Mouse (Mus musculus): ENCODE measurements around the gene Mga. TPM values are rescaled to one million over a fixed set of nuclear protein-coding genes. Genes with fewer than 3 reads are reported as not detected.

Mga gene
- total and polyA plus RNA-seq, 3 experiments = 45.7 to 224 (median 60.9) TPM

GRCm38 (mm10) chr2:119873105-119873464 is 23.9 kb upstream of the Mga start:
- Histone ChIP-seq H3K4me3 (ENCODE audit: control insufficient read depth in 1 of 2, insufficient read depth in 1 of 2, low read depth in 2 of 2, low read length in 2 of 2) (peak overlapping the region; percentile 57 to 61), H3K36me3 (ENCODE audit: control insufficient read depth in 1 of 2, insufficient read depth in 2 of 2, low read length in 2 of 2) (peaks cover 0 to 16% of the 10 kb centered on the region in 2 experiments; a peak in 2 of 4 replicates), H3K79me2 (ENCODE audit: control insufficient read depth, insufficient read depth, low read length, poor library complexity) (peaks cover 27% of the 10 kb centered on the region), H3K9ac (ENCODE audit: control insufficient read depth, low read depth, low read length, poor library complexity, severe bottlenecking) (peak overlapping the region; percentile 82), H3K27me3 (ENCODE audit: control insufficient read depth in 1 of 2, insufficient read depth in 2 of 2, low read length in 2 of 2) (peaks cover 2 to 3% of the 10 kb centered on the region in 2 experiments; a peak in 1 of 4 replicates), H3K27ac (ENCODE audit: control insufficient read depth, low read depth, low read length) (peak overlapping the region; percentile 76), H3K9me3 (replicated peaks; ENCODE audit: insufficient read depth, low read length) (no peaks in the 10 kb centered on the region), H3K4me1 (ENCODE audit: control insufficient read depth in 1 of 2, insufficient read depth in 2 of 2, low read length in 2 of 2) (peaks cover 3 to 8% of the 10 kb centered on the region in 2 experiments; a peak in 3 of 4 replicates)
- peak; percentile 98 for TF ChIP-seq BHLHE40 (IDR thresholded peaks at IDR 0.05; ENCODE audit: borderline replicate concordance, low read depth, low read length)
- peak in 1 of 2 experiments; percentile 29; a peak in 2 of 4 replicates for TF ChIP-seq EP300 (IDR thresholded peaks at IDR 0.05; ENCODE audit: low read depth in 1 of 2, low read length in 2 of 2)
- TF ChIP-seq ETS1 (IDR thresholded peaks at IDR 0.05; ENCODE audit: low read depth, low read length) = peak; percentile 34; the same call in 1 of the 2 replicates
- TF ChIP-seq ZNF384 (IDR thresholded peaks at IDR 0.05; ENCODE audit: low read depth, low read length) = no peak
- no peak for TF ChIP-seq GATA1 (IDR thresholded peaks at IDR 0.05; ENCODE audit: low read depth, low read length)
- TF ChIP-seq USF1 (IDR thresholded peaks at IDR 0.05; ENCODE audit: low read depth, low read length) = peak; percentile 94
- TF ChIP-seq MAX (IDR thresholded peaks at IDR 0.05; ENCODE audit: low read length) = peak; percentile 95
- TF ChIP-seq POLR2A (IDR thresholded peaks at IDR 0.05; ENCODE audit: control insufficient read depth in 1 of 2, insufficient read depth in 1 of 2, low read depth in 1 of 2, low read length in 2 of 2, poor library complexity in 1 of 2) = peak in 1 of 2 experiments; percentile 63; a peak in 1 of 4 replicates
- no peak for TF ChIP-seq MYC (IDR thresholded peaks at IDR 0.05; ENCODE audit: low read depth, low read length)
- TF ChIP-seq MXI1 (IDR thresholded peaks at IDR 0.05; ENCODE audit: low read depth, low read length) = peak; percentile 83
- peak; percentile 61; the same call in 1 of the 2 replicates for TF ChIP-seq HCFC1 (IDR thresholded peaks at IDR 0.05; ENCODE audit: low read depth, low read length)
- peak; percentile 71 to 92 for TF ChIP-seq USF2 (IDR thresholded peaks at IDR 0.05; ENCODE audit: borderline replicate concordance in 1 of 2, insufficient read depth in 1 of 2, low read depth in 1 of 2, low read length in 2 of 2)
- TF ChIP-seq SIN3A (IDR thresholded peaks at IDR 0.05; ENCODE audit: low read length) = peak; percentile 36; the same call in 1 of the 2 replicates
- 0 out of 2 replicates have a peak, but pooled peaks have one; percentile 48 for TF ChIP-seq MAZ (IDR thresholded peaks at IDR 0.05; ENCODE audit: low read depth, low read length)
- peak; percentile 90 for DNase-seq (ENCODE audit: low read depth, low spot score)

GRCm38 (mm10) chr2:119875981-119876380 is 21.0 kb upstream of the Mga start:
- no peak overlapping the region for H3K9ac ChIP-seq (ENCODE audit: control insufficient read depth, low read depth, low read length, poor library complexity, severe bottlenecking)
- no peak overlapping the region for H3K27ac ChIP-seq (ENCODE audit: control insufficient read depth, low read depth, low read length)
- peaks cover 3 to 10% of the 10 kb centered on the region in 2 experiments; a peak in 3 of 4 replicates for H3K4me1 ChIP-seq (ENCODE audit: control insufficient read depth in 1 of 2, insufficient read depth in 2 of 2, low read length in 2 of 2)
- no peak overlapping the region for H3K4me3 ChIP-seq (ENCODE audit: control insufficient read depth in 1 of 2, insufficient read depth in 1 of 2, low read depth in 2 of 2, low read length in 2 of 2)
- TF ChIP-seq TBP (IDR thresholded peaks at IDR 0.05; ENCODE audit: low read depth, low read length) (no peak), MAX (IDR thresholded peaks at IDR 0.05; ENCODE audit: low read length) (no peak), CHD2 (IDR thresholded peaks at IDR 0.05; ENCODE audit: low read length) (no peak), ZKSCAN1 (IDR thresholded peaks at IDR 0.05; ENCODE audit: low read depth, low read length) (no peak)
- peaks cover 0 to 16% of the 10 kb centered on the region in 2 experiments; a peak in 3 of 4 replicates for H3K36me3 ChIP-seq (ENCODE audit: control insufficient read depth in 1 of 2, insufficient read depth in 2 of 2, low read length in 2 of 2)
- no peaks in the 10 kb centered on the region for H3K9me3 ChIP-seq (replicated peaks; ENCODE audit: insufficient read depth, low read length)
- peaks cover 32% of the 10 kb centered on the region for H3K79me2 ChIP-seq (ENCODE audit: control insufficient read depth, insufficient read depth, low read length, poor library complexity)
- H3K27me3 ChIP-seq (ENCODE audit: control insufficient read depth in 1 of 2, insufficient read depth in 2 of 2, low read length in 2 of 2) = 0 out of 4 replicates have a peak, but pooled peaks cover 0 to under 1% of the 10 kb centered on the region in 2 experiments
- DNase-seq (ENCODE audit: low read depth, low spot score) = no peak

Data from MEL (cell line).